Mouse (Mus musculus): ENCODE results near the gene Rnase13.

The Rnase13 gene

DNA sequence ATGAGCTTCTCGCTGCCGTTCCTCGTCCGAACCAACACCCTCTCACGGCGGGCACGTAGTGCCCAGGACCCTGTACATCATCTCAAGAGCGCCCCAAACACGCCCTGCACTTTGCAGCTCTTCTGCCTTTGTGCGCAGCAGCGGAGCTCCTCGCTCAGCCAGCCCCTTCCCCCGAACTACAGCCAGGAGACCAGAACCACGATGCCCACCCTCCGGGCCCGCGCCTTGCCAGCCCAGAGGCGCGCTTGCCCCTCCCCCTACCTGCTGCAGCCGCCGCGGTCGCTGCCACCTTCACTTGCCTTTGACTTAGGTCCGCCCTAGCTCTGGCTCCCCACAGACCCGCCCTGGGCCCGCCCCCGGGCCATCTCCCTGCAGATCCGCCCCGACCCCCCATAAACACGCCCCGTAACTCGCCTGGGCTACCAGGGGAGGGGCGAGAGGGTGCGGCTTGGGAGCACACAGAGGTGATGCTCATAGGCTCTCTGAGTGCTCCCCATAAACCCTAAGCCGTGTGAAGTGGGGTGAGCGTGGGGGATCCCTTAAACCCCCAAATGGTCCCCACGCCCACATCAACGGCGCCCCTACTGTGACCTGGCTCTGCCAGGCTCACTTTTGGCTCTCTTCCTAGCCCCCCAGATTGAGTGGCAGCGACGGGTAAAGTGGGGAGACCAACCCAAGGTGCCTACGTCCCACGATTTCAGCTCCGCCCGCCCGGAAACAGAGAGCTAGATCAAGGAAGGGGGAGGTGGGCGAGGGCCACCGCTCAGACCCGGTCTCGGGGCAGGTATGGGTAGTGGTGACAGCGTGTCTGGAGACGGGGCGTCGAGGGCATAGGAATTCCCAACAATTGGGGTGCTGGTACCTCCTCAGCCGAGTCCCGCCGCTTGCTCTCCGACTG lies 9.3 kb downstream of the Rnase13 start:
- peak; percentile 78 for DNase-seq

DNA sequence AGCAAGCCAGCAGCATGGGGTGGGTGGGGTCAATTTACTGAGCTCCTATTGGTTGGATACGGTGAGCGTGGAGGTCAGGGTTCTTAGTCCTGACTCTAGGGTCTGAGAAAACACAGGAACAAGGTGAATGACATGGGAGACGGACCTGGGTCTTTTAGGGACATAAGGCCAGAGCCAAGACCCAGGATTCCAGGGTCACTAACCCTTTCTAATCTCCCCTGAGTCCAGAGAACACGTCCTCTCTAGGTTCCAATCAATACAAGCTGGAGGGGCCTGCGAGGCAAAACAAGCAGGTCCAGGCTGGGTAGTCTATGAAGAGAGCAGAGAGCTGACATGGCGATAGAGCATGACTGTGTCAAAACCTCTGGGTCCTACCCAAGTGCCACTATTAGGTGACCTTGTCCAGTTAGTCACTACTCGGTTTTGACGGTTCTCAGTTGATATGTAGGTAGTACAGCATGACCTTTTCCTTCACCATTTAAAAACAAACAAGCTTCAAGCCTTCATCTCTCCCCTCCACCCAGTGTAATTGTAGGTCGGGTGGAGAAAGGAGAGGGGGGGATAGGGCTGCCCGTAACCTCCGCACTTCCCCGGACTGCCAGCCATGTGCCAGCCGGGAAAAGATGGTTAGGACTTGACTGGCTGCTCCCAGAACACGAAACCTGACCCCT lies 10.0 kb downstream of the Rnase13 start:
- DNase-seq, result no peak

DNA sequence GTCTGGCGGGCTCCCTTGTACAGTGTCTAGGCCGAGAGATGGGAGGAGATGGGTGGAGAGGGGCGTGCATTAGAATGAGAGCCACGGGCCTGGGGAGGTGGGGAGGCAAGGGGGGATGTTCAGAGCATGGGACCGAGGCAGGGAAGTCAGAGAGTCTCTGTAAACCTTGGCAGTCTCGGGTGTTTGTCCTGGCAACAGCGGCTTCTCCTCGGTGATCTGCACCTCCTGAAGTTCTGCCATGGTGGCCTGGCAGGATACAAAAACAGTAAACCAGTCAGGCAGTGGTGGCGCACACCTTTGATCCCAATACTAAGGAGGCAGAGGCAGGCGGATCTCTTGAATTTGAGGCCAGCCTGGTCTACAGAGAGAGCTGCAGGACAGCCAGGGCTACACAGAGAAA lies 11.3 kb downstream of the Rnase13 start:
- DNase-seq, result no peak

DNA sequence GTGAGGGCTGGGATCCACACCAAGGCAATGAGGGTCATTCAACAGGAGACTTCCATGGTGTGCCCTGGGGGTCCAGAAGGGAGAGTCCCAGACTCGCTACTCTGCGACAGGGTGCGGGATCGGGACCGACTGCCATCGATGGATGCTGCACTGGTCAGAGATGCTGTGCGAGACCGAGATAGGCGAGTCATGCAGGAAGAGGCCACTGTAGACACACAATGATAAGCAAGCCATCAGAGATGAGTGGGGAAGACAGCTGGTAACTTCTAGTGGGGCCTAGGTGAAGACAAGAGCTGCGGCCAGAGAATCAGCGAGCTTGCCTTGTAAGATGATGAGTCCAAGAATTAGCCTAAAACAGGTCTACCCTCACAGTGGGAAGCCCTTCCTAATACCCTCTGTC lies 16.5 kb downstream of the Rnase13 start:
- no peak for DNase-seq

DNA sequence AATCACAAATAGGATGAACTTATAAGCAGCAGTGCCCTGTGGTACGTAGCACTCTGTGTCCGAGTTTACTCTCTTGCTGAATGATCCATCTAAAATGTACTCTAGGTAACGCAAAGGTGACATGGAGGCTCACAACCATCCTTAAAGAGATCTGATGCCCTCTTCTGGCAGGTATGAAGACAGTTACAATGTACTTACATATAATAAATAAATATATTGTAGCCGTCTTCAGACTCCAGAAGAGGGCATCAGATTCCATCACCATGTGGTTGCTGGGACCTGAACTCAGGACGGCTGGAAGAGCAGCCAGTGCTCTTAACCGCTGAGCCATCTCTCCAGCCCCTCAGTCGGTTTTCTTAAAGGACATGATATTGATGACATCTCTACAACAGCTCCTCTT lies 17.9 kb downstream of the Rnase13 start:
- no peak for DNase-seq

DNA sequence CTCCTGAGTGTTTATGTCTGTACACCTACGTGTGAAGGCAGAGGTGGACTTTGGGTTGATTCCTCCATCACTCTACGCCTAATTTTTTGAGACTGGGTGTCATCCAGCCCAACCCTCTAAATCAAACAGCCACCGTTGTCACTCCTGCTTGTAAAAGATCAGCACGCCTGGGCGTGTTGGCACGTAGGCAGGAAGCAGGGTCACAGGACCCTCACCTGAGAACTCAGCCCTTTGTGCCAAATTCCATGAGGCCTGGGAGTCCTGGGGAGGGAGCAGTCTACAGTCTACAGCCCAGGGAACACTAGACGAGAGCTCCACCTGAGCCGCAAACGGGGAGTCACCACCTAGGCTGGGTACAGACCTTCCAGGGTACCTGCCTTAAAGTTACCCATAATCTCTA lies 18.8 kb downstream of the Rnase13 start:
- DNase-seq, result no peak

DNA sequence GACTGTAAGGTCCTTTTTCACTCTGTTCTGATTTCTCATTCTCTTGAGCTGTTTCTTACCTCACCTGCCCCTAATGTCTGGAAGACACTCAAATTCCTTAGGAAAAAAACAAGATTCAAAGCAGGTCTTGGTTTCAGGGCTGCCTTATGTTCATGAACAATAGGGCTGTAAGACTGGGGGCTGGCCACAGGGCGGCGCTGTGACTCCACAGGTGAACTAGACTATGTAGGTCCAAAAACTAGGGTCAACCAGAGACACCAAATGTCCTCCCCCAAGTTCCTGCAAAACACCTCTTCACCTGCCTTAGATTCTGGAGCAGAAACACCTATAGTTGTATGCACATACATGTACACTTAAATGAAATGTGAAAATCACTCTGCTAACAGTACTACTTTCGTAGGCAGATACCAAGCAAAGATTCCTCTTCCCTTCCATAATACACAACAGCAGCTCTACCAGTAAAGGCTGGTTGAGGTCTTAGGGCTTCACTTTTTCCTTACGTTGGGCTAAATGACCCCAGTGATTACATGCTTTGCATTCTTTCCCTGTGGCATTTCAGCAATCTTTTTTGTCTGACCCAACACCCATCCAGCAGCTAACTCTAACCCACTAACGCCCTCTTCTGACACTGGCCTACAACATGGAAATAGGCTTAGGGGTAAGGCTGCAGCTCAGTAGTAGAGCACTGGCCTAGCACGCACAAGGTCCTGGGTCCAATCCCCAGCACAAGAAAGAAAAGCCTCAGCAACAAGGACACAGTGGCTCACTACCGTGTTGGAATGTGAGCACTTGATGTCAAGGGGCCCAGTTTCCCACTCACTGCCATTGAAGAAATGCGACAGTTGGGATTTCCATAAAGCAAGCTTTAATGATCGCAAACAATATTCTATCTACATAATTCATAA lies 19.5 kb downstream of the Rnase13 start:
- peak; percentile 50 for DNase-seq

DNA sequence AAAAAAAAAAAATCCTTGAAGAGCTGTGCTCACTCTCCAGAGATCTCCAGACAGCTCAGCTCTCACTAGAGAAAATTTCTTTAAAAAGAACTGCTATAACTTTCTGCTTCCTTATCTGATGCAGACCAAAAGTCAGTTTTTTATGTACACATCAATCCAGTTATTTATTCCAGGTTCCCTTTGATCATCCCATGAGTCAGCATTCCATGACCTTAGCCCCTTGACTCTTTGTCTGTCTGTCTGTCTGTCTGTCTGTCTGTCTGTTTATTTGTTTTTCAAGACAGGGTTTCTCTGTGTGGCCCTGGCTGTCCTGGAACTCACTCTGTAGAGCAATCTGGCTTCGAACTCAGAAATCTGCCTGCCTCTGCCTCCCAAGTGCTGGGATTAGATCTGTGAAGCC lies 23.2 kb downstream of the Rnase13 start:
- DNase-seq, result no peak

DNA sequence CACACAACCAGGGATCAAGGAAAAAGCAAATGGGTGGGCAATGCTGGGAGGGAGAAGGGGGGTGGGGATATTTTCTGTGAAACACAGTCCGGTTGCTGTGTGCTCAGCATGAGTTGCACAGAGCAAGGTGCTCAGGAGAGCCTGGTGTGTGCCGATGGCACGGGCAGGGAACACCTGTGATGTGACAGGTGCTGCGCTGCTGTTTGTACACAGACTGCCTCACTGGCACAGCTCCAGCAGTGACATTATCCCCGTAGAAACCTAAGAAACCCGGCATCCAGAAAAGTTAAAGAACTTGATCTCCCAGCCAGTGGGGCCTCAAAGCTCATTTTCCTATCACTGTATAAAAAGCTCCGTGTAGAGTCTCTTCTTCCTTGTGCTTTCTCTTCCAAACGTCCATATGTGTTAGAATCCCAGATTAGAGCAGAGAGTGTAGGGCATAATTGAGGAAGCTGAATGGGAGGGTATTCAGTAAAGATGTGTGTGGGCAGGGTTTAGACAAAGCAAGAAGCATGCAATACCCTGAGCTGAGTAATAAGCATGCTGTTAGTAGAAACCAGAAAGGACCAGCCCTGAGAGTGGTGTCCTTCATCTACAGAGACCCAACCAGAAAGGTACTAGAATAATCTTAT lies 25.9 kb downstream of the Rnase13 start:
- no peak for DNase-seq

DNA sequence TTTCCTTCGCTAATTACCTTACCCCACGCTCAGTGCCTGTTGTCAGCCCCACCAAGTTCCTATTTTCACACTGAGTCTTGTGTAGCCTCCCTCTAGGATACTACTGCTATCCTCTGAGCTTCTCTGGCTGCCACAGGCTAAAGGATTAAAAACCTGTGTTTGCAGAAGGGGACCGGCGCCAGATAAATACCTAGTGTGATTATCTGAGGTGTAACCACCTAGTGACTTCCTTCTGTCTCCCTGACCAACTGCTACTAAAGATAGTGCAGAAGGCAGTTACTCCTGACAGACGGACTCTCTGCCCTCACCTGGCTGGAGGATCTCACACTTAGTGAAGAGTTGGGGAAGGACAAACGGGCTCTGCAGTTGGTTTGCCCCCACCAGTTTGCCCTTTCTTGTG lies 26.6 kb downstream of the Rnase13 start:
- no peak for DNase-seq

DNA sequence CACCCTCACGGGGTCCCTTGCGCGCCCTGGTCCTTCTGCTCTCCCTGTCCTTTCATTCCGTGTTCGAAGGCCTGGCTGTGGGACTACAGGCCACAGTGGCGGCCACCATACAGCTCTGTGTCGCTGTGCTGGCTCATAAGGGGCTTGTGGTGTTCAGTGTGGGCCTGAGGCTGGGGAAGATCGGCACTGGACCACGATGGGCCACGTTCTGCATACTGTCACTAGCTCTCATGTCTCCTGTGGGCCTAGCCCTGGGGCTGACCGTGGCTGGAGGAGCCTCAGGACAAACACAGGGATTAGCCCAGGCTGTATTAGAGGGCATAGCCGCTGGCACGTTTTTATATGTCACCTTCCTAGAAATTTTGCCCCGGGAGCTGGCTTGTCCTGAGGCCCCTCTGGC lies 27.5 kb downstream of the Rnase13 start:
- DNase-seq, result no peak

DNA sequence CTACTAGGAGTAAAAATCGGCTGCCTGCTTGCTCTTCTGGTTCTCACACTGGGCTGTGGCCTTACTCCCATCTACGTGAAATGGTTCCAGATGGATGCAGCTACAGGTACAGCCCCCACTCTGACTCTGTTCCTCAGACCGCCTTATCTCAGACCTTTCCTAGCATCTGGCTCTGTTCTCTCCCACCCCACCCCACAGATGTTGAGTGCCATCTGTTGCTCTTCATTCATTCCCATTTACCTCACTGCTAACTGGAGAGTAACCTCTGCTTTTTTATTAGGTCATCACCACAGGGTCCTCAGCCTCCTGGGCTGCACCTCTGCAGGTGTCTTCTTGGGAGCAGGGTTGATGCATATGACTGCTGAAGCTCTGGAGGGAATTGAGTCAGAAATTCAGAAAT lies 28.8 kb downstream of the Rnase13 start:
- DNase-seq, result no peak

DNA sequence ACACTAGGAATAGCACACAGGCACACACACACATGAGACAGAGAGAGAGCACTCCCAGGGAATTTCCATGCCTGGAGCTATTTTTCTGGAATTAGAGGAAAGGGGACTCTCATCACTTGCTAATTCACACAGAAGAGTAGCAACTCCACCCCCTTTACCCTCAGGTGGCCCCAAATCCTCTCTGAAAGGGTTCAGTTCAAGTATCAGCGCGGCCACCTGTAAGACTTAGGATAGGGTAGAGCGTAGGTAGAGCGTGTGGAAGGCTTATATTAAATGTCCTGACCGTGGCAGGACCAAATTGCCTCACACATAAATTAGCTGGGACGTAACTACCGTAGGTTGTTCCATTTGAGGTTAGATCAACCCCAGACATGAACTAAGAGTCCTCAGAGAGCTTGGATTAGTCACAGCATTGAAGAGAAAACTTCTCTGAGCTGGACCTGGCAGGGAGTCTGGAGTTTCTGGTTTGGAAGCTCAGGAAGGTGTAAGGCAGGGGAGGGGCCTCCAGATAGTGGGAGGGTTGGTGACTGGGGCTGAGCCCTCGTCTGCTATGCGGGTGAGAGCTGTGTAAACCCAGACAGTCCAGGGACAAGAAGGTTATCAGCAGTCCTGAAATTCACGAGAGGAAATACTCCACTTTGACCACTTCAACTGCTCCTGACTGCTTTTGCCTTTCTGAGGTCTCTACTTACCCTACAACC lies 29.3 kb downstream of the Rnase13 start:
- DNase-seq, result no peak

DNA sequence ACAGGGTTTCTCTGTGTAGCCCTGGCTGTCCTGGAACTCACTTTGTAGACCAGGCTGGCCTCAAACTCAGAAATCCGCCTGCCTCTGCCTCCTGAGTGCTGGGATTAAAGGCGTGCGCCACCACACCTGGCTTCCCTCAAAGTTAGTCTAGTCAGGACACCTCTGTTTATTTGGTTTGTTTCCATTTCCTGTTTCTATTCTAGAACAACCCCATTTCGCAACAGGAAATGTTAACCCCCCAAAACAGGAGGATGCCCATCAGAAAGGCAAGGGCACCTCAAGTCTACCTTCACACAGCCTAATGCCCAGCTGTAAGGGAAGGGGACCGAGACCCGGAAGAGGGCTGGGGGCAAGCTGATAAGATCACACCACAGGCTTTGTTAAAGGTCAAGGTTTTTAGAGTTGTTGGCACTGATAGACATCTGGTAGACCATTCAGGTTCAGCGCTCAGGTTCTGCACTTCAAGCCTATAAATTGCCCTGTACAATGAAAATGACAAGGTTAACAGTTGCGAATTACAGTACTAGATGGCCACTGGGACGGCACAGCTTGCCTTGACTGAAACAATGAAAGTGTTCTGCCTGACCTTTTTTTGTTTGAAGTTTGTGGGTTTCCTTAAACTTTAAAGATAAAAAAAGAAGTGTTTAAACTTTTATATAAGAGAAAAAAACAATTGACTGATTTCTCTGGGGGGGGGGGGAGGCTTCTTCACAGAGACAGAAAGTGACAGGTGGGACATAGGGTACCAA lies 30.2 kb downstream of the Rnase13 start, which contains the start of gene Slc39a2:
Gene Slc39a2 (plus strand): TSS at position 699 of the 749 bp plus-strand sequence.
- no peak for DNase-seq

DNA sequence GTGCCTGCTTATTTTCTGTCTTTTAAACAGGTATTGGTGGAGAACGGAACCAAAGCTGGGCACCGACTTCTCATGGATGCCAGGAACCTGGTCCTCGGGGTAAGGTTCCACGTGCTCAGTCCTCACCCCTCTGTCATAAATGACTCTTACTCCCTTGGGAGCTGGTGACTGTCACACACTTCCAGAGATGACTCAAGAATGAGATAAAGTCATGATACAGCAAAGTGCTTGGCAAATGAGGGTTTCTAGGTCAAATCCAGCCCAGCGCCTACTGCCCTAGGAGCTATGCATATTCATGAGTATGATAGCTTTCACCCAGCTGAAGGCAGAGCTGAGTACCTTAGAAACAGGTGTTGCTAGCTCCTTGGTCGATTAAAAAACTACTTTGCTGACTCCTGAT lies 32.7 kb downstream of the Rnase13 start:
- no peak for DNase-seq

DNA sequence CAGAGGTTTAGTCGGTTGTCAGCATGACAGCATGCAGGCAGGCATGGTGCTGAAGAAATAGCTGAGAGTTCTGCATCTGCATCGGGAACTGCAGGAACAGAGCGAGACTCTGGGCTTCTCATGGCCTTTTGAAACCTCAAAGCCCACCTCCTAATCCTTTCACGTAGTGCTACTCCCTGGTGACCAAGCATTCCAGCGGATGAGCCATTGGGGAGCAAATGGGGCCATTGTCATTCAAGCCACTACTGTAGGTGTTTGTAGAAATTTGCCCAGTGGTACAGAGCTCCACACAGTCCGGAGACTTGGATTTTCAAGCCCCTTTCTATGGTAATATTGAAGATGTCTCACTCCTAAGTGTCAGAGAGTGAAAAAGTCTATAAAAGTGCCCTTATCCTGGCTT lies 36.5 kb downstream of the Rnase13 start:
- no peak for DNase-seq

DNA sequence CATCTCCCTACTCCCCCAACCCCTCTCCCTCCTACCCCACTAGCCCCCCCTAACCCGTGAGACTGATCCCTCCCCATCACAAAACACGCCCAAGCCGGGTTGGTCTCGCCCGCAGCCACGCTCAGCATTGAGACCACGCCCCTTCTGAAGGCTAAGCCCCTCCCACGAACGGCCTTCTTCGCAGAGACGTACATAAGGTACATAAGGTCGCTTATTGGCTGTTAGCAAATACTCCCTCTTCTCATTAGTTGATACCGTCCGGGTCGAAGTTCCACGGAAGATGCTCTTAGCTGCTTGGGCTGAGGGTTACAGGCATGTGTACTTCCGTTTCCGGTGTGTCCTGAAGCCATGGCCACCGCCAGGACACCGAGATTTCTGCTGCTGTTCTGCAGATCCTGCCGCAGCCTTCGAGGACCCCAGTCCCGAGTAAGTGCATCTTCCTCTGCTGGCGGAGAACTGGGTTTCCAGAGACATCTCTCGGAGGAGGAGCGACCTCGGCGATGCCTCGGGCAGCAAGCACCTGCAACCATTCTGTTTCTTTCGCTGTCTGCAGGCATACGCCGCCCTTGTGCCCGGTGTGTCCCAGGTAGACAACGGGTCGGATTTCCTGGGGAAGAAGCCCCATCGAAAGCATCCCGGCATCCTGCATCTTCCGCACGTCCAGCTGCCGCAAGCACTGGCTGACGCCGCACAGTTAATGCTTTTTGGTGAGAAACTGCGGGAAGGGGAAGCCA lies 37.8 kb downstream of the Rnase13 start, which contains the start of gene Mettl17:
Gene Mettl17 (plus strand): TSS at position 245 of the 734 bp plus-strand sequence.
- peak; percentile 95 for DNase-seq

DNA sequence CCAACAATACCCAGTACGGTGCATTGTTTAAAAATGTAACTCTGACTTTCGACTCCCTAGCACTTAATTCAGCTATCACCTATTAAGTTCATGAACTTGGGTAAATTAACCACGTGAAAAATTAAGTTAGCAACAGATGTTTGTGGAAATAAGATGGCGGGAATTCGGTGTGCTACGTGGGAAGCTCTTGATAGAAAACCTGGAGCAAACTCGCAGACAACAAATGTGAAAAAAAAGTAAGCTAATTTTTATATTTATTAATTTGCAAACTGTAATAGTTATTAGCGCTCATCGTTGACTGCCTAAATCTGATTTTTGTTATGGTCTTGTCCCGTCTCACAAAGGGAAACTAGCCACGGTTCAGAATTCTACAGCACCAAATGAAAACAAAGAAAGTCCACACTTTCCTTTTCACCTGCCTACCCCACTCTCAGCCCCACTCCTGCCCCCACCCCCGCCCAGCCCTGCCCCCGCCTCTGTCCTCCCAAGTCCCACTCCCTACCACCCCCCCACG lies 38.5 kb downstream of the Rnase13 start:
- DNase-seq, result no peak

DNA sequence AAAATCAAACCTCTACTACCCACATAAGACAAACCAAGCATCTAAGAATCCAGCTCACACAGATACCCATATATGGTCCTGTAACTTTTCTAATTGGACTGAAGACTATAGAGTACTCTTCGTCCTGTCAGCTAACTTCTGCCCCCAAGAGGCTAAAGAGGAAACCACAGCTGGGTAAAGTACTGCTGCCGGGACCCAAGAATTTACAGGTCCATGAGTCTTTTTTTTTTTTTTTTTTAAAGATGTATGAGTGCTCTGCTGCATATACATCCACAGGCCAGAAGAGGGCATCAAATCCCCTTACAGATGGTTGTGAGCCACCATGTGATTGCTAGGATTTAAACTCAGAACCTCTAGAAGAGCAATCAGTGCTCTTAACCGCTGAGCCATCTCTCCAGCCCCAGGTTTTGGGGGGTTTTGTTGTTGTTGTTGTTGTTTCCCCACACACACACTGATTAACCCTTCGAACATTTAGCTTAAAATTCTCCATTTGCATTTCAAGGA lies 39.0 kb downstream of the Rnase13 start:
- DNase-seq, result peak; percentile 70

DNA sequence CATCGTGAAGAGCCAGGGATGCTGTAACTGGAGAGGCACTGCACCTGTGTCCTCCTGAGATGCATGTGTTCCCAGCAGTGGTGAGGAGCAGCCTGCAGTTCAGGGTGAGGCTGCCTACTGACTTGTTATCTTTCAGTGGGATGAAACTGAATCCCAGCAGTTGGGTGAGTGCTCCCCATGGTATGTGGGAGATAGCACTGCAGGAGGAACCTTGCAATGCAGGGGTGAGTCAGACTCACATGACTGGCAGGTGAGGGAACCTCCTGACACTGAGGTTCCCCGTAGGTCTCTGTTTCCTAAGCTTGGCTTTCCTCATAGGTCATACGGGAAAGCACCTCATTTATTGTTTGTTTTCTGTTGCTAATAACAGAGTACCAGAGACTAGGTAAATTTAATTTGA lies 45.1 kb downstream of the Rnase13 start:
- no peak for DNase-seq

Data from right cerebral cortex, adult 18-20 months (tissue).